Mouse (Mus musculus) MEL (cell line): Measurements from ENCODE around the gene Wrb. TPM values are rescaled to one million over a fixed set of nuclear protein-coding genes. Genes with fewer than 3 reads are reported as not detected.

ENCODE experiments used
- DNase-seq: peaks from one replicate; pipeline ENCODE4 v3.0.0; 2011; ENCODE audit warnings: low read depth, low spot score
- H3K27ac ChIP-seq: 2 replicates; pipeline ENCODE4 v1.5.1; 2012; ENCODE audit warnings: low read depth, mild to moderate bottlenecking, control low read depth, low read length, moderate library complexity; ENCODE audit not compliant: control insufficient read depth
- H3K27me3 ChIP-seq, 2 experiments: fragments of 150-350 bp in 1 of 2; sonication (generic) in 1 of 2; 2 replicates each; pipeline ENCODE4 v1.6.1; 2012; ENCODE audit warnings: low read length in 2 of 2, mild to moderate bottlenecking in 2 of 2, improper control_type of control experiment in 1 of 2, moderate library complexity in 1 of 2; ENCODE audit not compliant: insufficient read depth in 2 of 2, control insufficient read depth in 1 of 2
- H3K36me3 ChIP-seq, 2 experiments: 2 replicates each; pipeline ENCODE4 v1.6.1; 2012 to 2014; ENCODE audit warnings: low read length in 2 of 2, improper control_type of control experiment in 1 of 2, inconsistent platforms in 1 of 2, mild to moderate bottlenecking in 1 of 2; ENCODE audit not compliant: insufficient read depth in 2 of 2, control insufficient read depth in 1 of 2
- H3K4me1 ChIP-seq, 2 experiments: fragments of 150-350 bp in 1 of 2; sonication (generic) in 1 of 2; 2 replicates each; pipeline ENCODE4 v1.6.1; 2012; ENCODE audit warnings: low read length in 2 of 2, improper control_type of control experiment in 1 of 2, mild to moderate bottlenecking in 1 of 2; ENCODE audit not compliant: insufficient read depth in 2 of 2, control insufficient read depth in 1 of 2
- H3K4me3 ChIP-seq, 2 experiments: fragments of 150-350 bp in 1 of 2; sonication (generic) in 1 of 2; 2 replicates each; pipeline ENCODE4 v1.5.1; 2012; ENCODE audit warnings: low read depth in 2 of 2, low read length in 2 of 2, mild to moderate bottlenecking in 2 of 2, moderate library complexity in 2 of 2, control low read depth in 1 of 2, improper control_type of control experiment in 1 of 2; ENCODE audit not compliant: control insufficient read depth in 1 of 2, insufficient read depth in 1 of 2
- H3K79me2 ChIP-seq: 2 replicates; pipeline ENCODE4 v1.6.1; 2012; ENCODE audit warnings: mild to moderate bottlenecking, low read length, moderate library complexity; ENCODE audit not compliant: control insufficient read depth, poor library complexity, insufficient read depth
- H3K9ac ChIP-seq: 2 replicates; pipeline ENCODE4 v1.6.1; 2012; ENCODE audit warnings: low read depth, mild to moderate bottlenecking, control low read depth, low read length, moderate library complexity; ENCODE audit not compliant: control insufficient read depth, poor library complexity, severe bottlenecking
- H3K9me3 ChIP-seq: fragments of 150-350 bp; sonication (generic); replicated peaks from 2 replicates; pipeline ENCODE4 v1.6.1; 2012; ENCODE audit warnings: mild to moderate bottlenecking, low read length, improper control_type of control experiment, moderate library complexity; ENCODE audit not compliant: insufficient read depth
- CHD2 ChIP-seq: IDR thresholded peaks from 2 replicates; pipeline ENCODE4 v1.6.1; 2011; ENCODE audit warnings: low read length, improper control_type of control experiment
- CTCF ChIP-seq, 3 experiments: IDR thresholded peaks in 2 of 3; conservative IDR thresholded peaks in 1 of 3; 2 replicates each; pipeline ENCODE4 v1.5.1; 2011 to 2012; ENCODE audit warnings: low read length in 3 of 3, low read depth in 2 of 3, mild to moderate bottlenecking in 2 of 3, improper control_type of control experiment in 1 of 3, inconsistent platforms in 1 of 3, mixed read lengths in 1 of 3, moderate library complexity in 1 of 3; ENCODE audit not compliant: control insufficient read depth in 1 of 3, insufficient read depth in 1 of 3, poor library complexity in 1 of 3, severe bottlenecking in 1 of 3
- E2F4 ChIP-seq: IDR thresholded peaks from 2 replicates; pipeline ENCODE4 v1.6.1; 2011; ENCODE audit warnings: low read depth, low read length, improper control_type of control experiment, borderline replicate concordance
- ELF1 ChIP-seq: IDR thresholded peaks from 2 replicates; pipeline ENCODE4 v1.6.1; 2014; ENCODE audit warnings: low read depth, mild to moderate bottlenecking, inconsistent platforms, low read length, improper control_type of control experiment, moderate library complexity
- ETS1 ChIP-seq: IDR thresholded peaks from 2 replicates; pipeline ENCODE4 v1.6.1; 2012; ENCODE audit warnings: low read depth, mild to moderate bottlenecking, inconsistent platforms, low read length, improper control_type of control experiment, moderate library complexity
- GATA1 ChIP-seq: IDR thresholded peaks from 2 replicates; pipeline ENCODE4 v1.6.1; 2011; ENCODE audit warnings: low read depth, low read length, improper control_type of control experiment
- JUND ChIP-seq: IDR thresholded peaks from 2 replicates; pipeline ENCODE4 v1.6.1; 2011; ENCODE audit warnings: low read depth, mild to moderate bottlenecking, improper control_type of control experiment, low read length
- KAT2A ChIP-seq: conservative IDR thresholded peaks from 2 replicates; pipeline ENCODE4 v1.6.1; 2012; ENCODE audit warnings: low read depth, low read length, improper control_type of control experiment, inconsistent platforms
- MAFK ChIP-seq: IDR thresholded peaks from 2 replicates; pipeline ENCODE4 v1.6.1; 2011; ENCODE audit warnings: low read depth, mild to moderate bottlenecking, low read length, improper control_type of control experiment, borderline replicate concordance
- MAX ChIP-seq: IDR thresholded peaks from 2 replicates; pipeline ENCODE4 v1.6.1; 2011; ENCODE audit warnings: low read length, improper control_type of control experiment
- MYB ChIP-seq: IDR thresholded peaks from 2 replicates; pipeline ENCODE4 v1.6.1; 2011; ENCODE audit warnings: mild to moderate bottlenecking, low read depth, low read length, improper control_type of control experiment
- NELFE ChIP-seq: IDR thresholded peaks from 2 replicates; pipeline ENCODE4 v1.6.1; 2011; ENCODE audit warnings: low read depth, low read length, improper control_type of control experiment
- NRF1 ChIP-seq: IDR thresholded peaks from 2 replicates; pipeline ENCODE4 v1.6.1; 2014; ENCODE audit warnings: low read depth, mild to moderate bottlenecking, inconsistent platforms, low read length, improper control_type of control experiment, moderate library complexity; ENCODE audit not compliant: poor library complexity, insufficient read depth, severe bottlenecking
- POLR2A ChIP-seq, 2 experiments: IDR thresholded peaks; 2 replicates each; pipeline ENCODE4 v1.6.1; 2011 to 2012; ENCODE audit warnings: low read length in 2 of 2, mild to moderate bottlenecking in 2 of 2, control low read depth in 1 of 2, improper control_type of control experiment in 1 of 2, low read depth in 1 of 2, moderate library complexity in 1 of 2; ENCODE audit not compliant: control insufficient read depth in 1 of 2, insufficient read depth in 1 of 2, poor library complexity in 1 of 2
- POLR2AphosphoS5 ChIP-seq: IDR thresholded peaks from 2 replicates; pipeline ENCODE4 v1.6.1; 2012; ENCODE audit warnings: low read depth, borderline replicate concordance, mild to moderate bottlenecking, inconsistent platforms, low read length, moderate library complexity, mixed read lengths
- RAD21 ChIP-seq: IDR thresholded peaks from 2 replicates; pipeline ENCODE4 v1.6.1; 2011; ENCODE audit warnings: mild to moderate bottlenecking, low read depth, low read length, improper control_type of control experiment
- SMC3 ChIP-seq: IDR thresholded peaks from 2 replicates; pipeline ENCODE4 v1.6.1; 2011; ENCODE audit warnings: low read depth, low read length, improper control_type of control experiment
- TAL1 ChIP-seq: IDR thresholded peaks from 2 replicates; pipeline ENCODE4 v1.6.1; 2012; ENCODE audit warnings: mild to moderate bottlenecking, inconsistent platforms, low read length, moderate library complexity, mixed read lengths
- TCF12 ChIP-seq: IDR thresholded peaks from 2 replicates; pipeline ENCODE4 v1.6.1; 2014; ENCODE audit warnings: low read depth, mild to moderate bottlenecking, inconsistent platforms, low read length, improper control_type of control experiment, moderate library complexity
- USF1 ChIP-seq: IDR thresholded peaks from 2 replicates; pipeline ENCODE4 v1.6.1; 2014; ENCODE audit warnings: low read depth, mild to moderate bottlenecking, inconsistent platforms, low read length, improper control_type of control experiment, moderate library complexity
- ZKSCAN1 ChIP-seq: IDR thresholded peaks from 2 replicates; pipeline ENCODE4 v1.6.1; 2012; ENCODE audit warnings: low read depth, mild to moderate bottlenecking, inconsistent platforms, low read length, improper control_type of control experiment, moderate library complexity
- polyA plus RNA-seq, 2 experiments: library from polyadenylated mRNA; stranded (reverse) in 1 of 2; unstranded in 1 of 2; fragments of >175 nt in 1 of 2; fragments of >200 nt in 1 of 2; gene quantifications; 2 replicates each; pipeline versions ENCODE4 v1.2.1 to v1.2.4; 2012; ENCODE audit warnings: low replicate concordance in 2 of 2, low read depth in 1 of 2; ENCODE audit not compliant: insufficient read length in 2 of 2, insufficient read depth in 1 of 2, missing spikeins in 1 of 2
- total RNA-seq: library from RNA; depleted of rRNA; stranded (reverse); fragments of 300-350 nt; gene quantifications from 2 replicates; pipeline ENCODE4 v1.2.3, GENCODE M21; 2012

The Wrb gene
- total and polyA plus RNA-seq, 3 experiments, result 41.6 to 50.2 TPM; not detected in 1

- H3K79me2 ChIP-seq, result peaks cover 26% of the 10 kb centered on the region
- TF ChIP-seq RAD21 (peak; percentile 54), CTCF (IDR thresholded peaks at IDR 0.05 in 2 of 3, conservative IDR thresholded peaks at IDR 0.05 in 1 of 3; ENCODE audit: control insufficient read depth in 1 of 3, insufficient read depth in 1 of 3, low read depth in 2 of 3, low read length in 3 of 3, poor library complexity in 1 of 3, severe bottlenecking in 1 of 3) (peak; percentile 71 to 94 (median 78)), MYB (no peak), KAT2A (no peak), SMC3 (peak; percentile 65), TCF12 (peak; percentile 11; the same call in 1 of the 2 replicates)
- H3K27me3 ChIP-seq, result no peaks in the 10 kb centered on the region
- no peak overlapping the region for H3K4me3 ChIP-seq
- no peaks in the 10 kb centered on the region for H3K9me3 ChIP-seq
- H3K4me1 ChIP-seq, result peaks cover 0 to 8% of the 10 kb centered on the region in 2 experiments; a peak in 1 of 4 replicates
- DNase-seq, result peak; percentile 56
- H3K27ac ChIP-seq, result no peak overlapping the region
- H3K36me3 ChIP-seq, result peaks cover 0 to 3% of the 10 kb centered on the region in 2 experiments; a peak in 1 of 4 replicates
- no peak overlapping the region for H3K9ac ChIP-seq
Observed at GRCm38 (mm10) chr16:96151551-96151950, 6.3 kb downstream of the Wrb start.

GRCm38 (mm10) chr16:96154476-96154875 is 9.3 kb downstream of the Wrb start:
- Histone ChIP-seq H3K27me3 (no peaks in the 10 kb centered on the region), H3K36me3 (no peaks in the 10 kb centered on the region; a peak in 2 of 4 replicates), H3K9me3 (no peaks in the 10 kb centered on the region), H3K4me3 (no peak overlapping the region), H3K79me2 (peaks cover 2% of the 10 kb centered on the region)
- DNase-seq, result no peak
- TF ChIP-seq TAL1 (no peak), ELF1 (no peak)
- TF ChIP-seq, all 39 proteins: peak for 0
- no peaks in the 10 kb centered on the region for H3K4me1 ChIP-seq
- no peak overlapping the region for H3K9ac ChIP-seq
- H3K27ac ChIP-seq, result no peak overlapping the region

- DNase-seq, result no peak
- Histone ChIP-seq H3K79me2 (no peaks in the 10 kb centered on the region), H3K27ac (no peak overlapping the region), H3K4me1 (no peaks in the 10 kb centered on the region), H3K27me3 (no peaks in the 10 kb centered on the region), H3K36me3 (no peaks in the 10 kb centered on the region; a peak in 2 of 4 replicates), H3K9ac (no peak overlapping the region), H3K9me3 (no peaks in the 10 kb centered on the region), H3K4me3 (no peak overlapping the region)
- TF ChIP-seq TCF12 (no peak), MYB (no peak), MAX (no peak), ETS1 (no peak), JUND (no peak), NRF1 (no peak), ZKSCAN1 (no peak), MAFK (no peak), POLR2A (IDR thresholded peaks at IDR 0.05; ENCODE audit: control insufficient read depth in 1 of 2, insufficient read depth in 1 of 2, low read depth in 1 of 2, low read length in 2 of 2, poor library complexity in 1 of 2) (no peak), NELFE (no peak), CHD2 (no peak), POLR2AphosphoS5 (no peak), E2F4 (no peak), USF1 (no peak), GATA1 (no peak)
Observed at GRCm38 (mm10) chr16:96156019-96156418, 10.8 kb downstream of the Wrb start.
